Mouse (Mus musculus): ENCODE data around the gene Ncapg2. TPM values are rescaled to one million over a fixed set of nuclear protein-coding genes. Genes with fewer than 3 reads are reported as not detected.

Ncapg2 gene
- total and polyA plus RNA-seq, 2 experiments from 2014 or later = 3.2 to 6.2 TPM

GRCm38 (mm10) chr12:116449536-116449935 lies 44.3 kb downstream of the Ncapg2 start:
- no peaks in the 10 kb centered on the region for H3K27me3 ChIP-seq (ENCODE audit: insufficient read depth, low read length)
- 92% methylated on average over 2 of the region's 2 CpGs for WGBS
- no peak overlapping the region for H3K9ac ChIP-seq (replicated peaks; ENCODE audit: low read length, poor library complexity, severe bottlenecking)
- no peak overlapping the region for H3K4me2 ChIP-seq (ENCODE audit: low read depth, low read length, poor library complexity, severe bottlenecking)
- DNase-seq (ENCODE audit: low spot score) = no peak
- no peak for ATAC-seq (ENCODE audit: low FRiP score)
- TF ChIP-seq CTCF (IDR thresholded peaks at IDR 0.05) = no peak
- no peaks in the 10 kb centered on the region for H3K4me1 ChIP-seq (ENCODE audit: insufficient read depth, low read length)
- no peak overlapping the region for H3K27ac ChIP-seq (ENCODE audit: low read depth, low read length)
- H3K9me3 ChIP-seq (ENCODE audit: low read length) = no peaks in the 10 kb centered on the region
- no peak overlapping the region for H3K4me3 ChIP-seq (ENCODE audit: low read depth, low read length)
- H3K36me3 ChIP-seq (ENCODE audit: insufficient read depth, low read length) = no peaks in the 10 kb centered on the region; the same call in 1 of the 2 replicates

GRCm38 (mm10) chr12:116460379-116461065 lies 55.3 kb downstream of the Ncapg2 start:
- no peak overlapping the region for H3K4me2 ChIP-seq (ENCODE audit: low read depth, low read length, poor library complexity, severe bottlenecking)
- no peaks in the 10 kb centered on the region for H3K4me1 ChIP-seq (ENCODE audit: insufficient read depth, low read length)
- H3K9ac ChIP-seq (replicated peaks; ENCODE audit: low read length, poor library complexity, severe bottlenecking) = no peak overlapping the region
- no peak for TF ChIP-seq CTCF (IDR thresholded peaks at IDR 0.05)
- no peaks in the 10 kb centered on the region for H3K27me3 ChIP-seq (ENCODE audit: insufficient read depth, low read length)
- DNase-seq (ENCODE audit: low spot score) (no peak), ATAC-seq (ENCODE audit: low FRiP score) (no peak)
- H3K4me3 ChIP-seq (ENCODE audit: low read depth, low read length) = no peak overlapping the region
- H3K9me3 ChIP-seq (ENCODE audit: low read length) = no peaks in the 10 kb centered on the region
- no peaks in the 10 kb centered on the region for H3K36me3 ChIP-seq (ENCODE audit: insufficient read depth, low read length)
- WGBS = 96% methylated on average over 6 of the region's 6 CpGs
- no peak overlapping the region for H3K27ac ChIP-seq (ENCODE audit: low read depth, low read length)

GRCm38 (mm10) chr12:116467030-116467429 lies 61.8 kb downstream of the Ncapg2 start:
- H3K27ac ChIP-seq (ENCODE audit: low read depth, low read length) = no peak overlapping the region
- WGBS = 94% methylated on average over 5 of the region's 5 CpGs
- H3K4me3 ChIP-seq (ENCODE audit: low read depth, low read length) = no peak overlapping the region
- no peaks in the 10 kb centered on the region for H3K36me3 ChIP-seq (ENCODE audit: insufficient read depth, low read length)
- TF ChIP-seq CTCF (IDR thresholded peaks at IDR 0.05) = no peak
- DNase-seq (ENCODE audit: low spot score) (no peak), ATAC-seq (ENCODE audit: low FRiP score) (no peak)
- H3K4me1 ChIP-seq (ENCODE audit: insufficient read depth, low read length) = no peaks in the 10 kb centered on the region
- no peaks in the 10 kb centered on the region for H3K9me3 ChIP-seq (ENCODE audit: low read length)
- H3K27me3 ChIP-seq (ENCODE audit: insufficient read depth, low read length) = no peaks in the 10 kb centered on the region
- H3K4me2 ChIP-seq (ENCODE audit: low read depth, low read length, poor library complexity, severe bottlenecking) = no peak overlapping the region
- no peak overlapping the region for H3K9ac ChIP-seq (replicated peaks; ENCODE audit: low read length, poor library complexity, severe bottlenecking)

- 94% methylated on average over 1 of the region's 1 CpGs for WGBS
- DNase-seq (ENCODE audit: low spot score) = no peak
- Histone ChIP-seq H3K4me1 (ENCODE audit: insufficient read depth, low read length) (no peaks in the 10 kb centered on the region), H3K27ac (ENCODE audit: low read depth, low read length) (no peak overlapping the region), H3K27me3 (ENCODE audit: insufficient read depth, low read length) (no peaks in the 10 kb centered on the region), H3K4me2 (ENCODE audit: low read depth, low read length, poor library complexity, severe bottlenecking) (no peak overlapping the region), H3K9me3 (ENCODE audit: low read length) (no peaks in the 10 kb centered on the region), H3K4me3 (ENCODE audit: low read depth, low read length) (no peak overlapping the region), H3K36me3 (ENCODE audit: insufficient read depth, low read length) (no peaks in the 10 kb centered on the region), H3K9ac (replicated peaks; ENCODE audit: low read length, poor library complexity, severe bottlenecking) (no peak overlapping the region)
- ATAC-seq (ENCODE audit: low FRiP score) = no peak
- no peak for TF ChIP-seq CTCF (IDR thresholded peaks at IDR 0.05)
These were observed 63.1 kb downstream of the Ncapg2 start for GRCm38 (mm10) chr12:116468348-116468747.

GRCm38 (mm10) chr12:116469096-116469495 lies 63.9 kb downstream of the Ncapg2 start:
- no peak overlapping the region for H3K4me2 ChIP-seq (ENCODE audit: low read depth, low read length, poor library complexity, severe bottlenecking)
- no peak overlapping the region for H3K9ac ChIP-seq (replicated peaks; ENCODE audit: low read length, poor library complexity, severe bottlenecking)
- H3K4me1 ChIP-seq (ENCODE audit: insufficient read depth, low read length) = no peaks in the 10 kb centered on the region
- TF ChIP-seq CTCF (IDR thresholded peaks at IDR 0.05) = no peak
- ATAC-seq (ENCODE audit: low FRiP score) (no peak), DNase-seq (ENCODE audit: low spot score) (no peak)
- H3K36me3 ChIP-seq (ENCODE audit: insufficient read depth, low read length) = no peaks in the 10 kb centered on the region
- H3K9me3 ChIP-seq (ENCODE audit: low read length) = no peaks in the 10 kb centered on the region
- H3K4me3 ChIP-seq (ENCODE audit: low read depth, low read length) = no peak overlapping the region
- H3K27ac ChIP-seq (ENCODE audit: low read depth, low read length) = no peak overlapping the region
- no peaks in the 10 kb centered on the region for H3K27me3 ChIP-seq (ENCODE audit: insufficient read depth, low read length)
- WGBS = 74% methylated on average over 3 of the region's 3 CpGs

- H3K4me1 ChIP-seq (ENCODE audit: insufficient read depth, low read length) = no peaks in the 10 kb centered on the region
- DNase-seq (ENCODE audit: low spot score) = no peak
- H3K9ac ChIP-seq (replicated peaks; ENCODE audit: low read length, poor library complexity, severe bottlenecking) = no peak overlapping the region
- H3K4me2 ChIP-seq (ENCODE audit: low read depth, low read length, poor library complexity, severe bottlenecking) = no peak overlapping the region
- no peak overlapping the region for H3K27ac ChIP-seq (ENCODE audit: low read depth, low read length)
- H3K4me3 ChIP-seq (ENCODE audit: low read depth, low read length) = no peak overlapping the region
- no peaks in the 10 kb centered on the region for H3K9me3 ChIP-seq (ENCODE audit: low read length)
- no peak for TF ChIP-seq CTCF (IDR thresholded peaks at IDR 0.05)
- ATAC-seq (ENCODE audit: low FRiP score) = no peak
- WGBS = 85% methylated on average over 2 of the region's 2 CpGs
- H3K27me3 ChIP-seq (ENCODE audit: insufficient read depth, low read length) = no peaks in the 10 kb centered on the region
- no peaks in the 10 kb centered on the region for H3K36me3 ChIP-seq (ENCODE audit: insufficient read depth, low read length)
These were observed 68.1 kb downstream of the Ncapg2 start for GRCm38 (mm10) chr12:116473264-116473663.
